Mouse (Mus musculus): Measurements from ENCODE around the gene Agmat.

GRCm38 (mm10) chr4:141787462-141787861 lies 41.0 kb downstream of the Agmat start:
- TF ChIP-seq CTCF (IDR thresholded peaks at IDR 0.05; ENCODE audit: borderline replicate concordance, insufficient read depth, low read depth, low read length) = no peak
- TF ChIP-seq POLR2A (IDR thresholded peaks at IDR 0.05; ENCODE audit: borderline replicate concordance, insufficient read depth, low read length) = no peak
